Mouse (Mus musculus): ENCODE results near the gene Tanc1. TPM values are rescaled to one million over a fixed set of nuclear protein-coding genes. Genes with fewer than 3 reads are reported as not detected.

Tanc1 gene
- total RNA-seq, 2 experiments from 2014 or later: 12.5 to 13.1 TPM

DNA sequence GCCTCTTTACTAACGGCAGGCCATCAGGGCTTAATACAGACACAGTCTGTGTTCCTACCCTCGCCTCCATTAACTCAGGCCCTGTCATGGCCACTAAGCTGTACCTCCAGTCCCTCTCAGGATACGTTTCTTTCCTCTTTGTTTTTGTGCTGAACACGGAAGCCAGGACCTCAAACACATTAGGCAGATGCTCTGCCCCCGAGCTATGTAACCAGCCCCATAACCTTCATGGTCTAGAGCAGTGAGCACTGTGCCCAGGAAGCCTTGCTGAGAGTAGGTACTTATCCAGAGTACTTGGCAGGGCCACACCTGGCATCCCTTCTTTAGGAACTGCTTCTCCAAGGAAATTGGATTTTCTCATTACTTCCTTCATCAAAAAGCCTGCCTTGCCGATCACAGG is 125.5 kb downstream of the Tanc1 start:
- intact Hi-C loops (cut with DNase I): loop anchor here (5.0 kb wide), 1 partner anchor 125 kb away; the partner anchor contains the start of gene Tanc1

GRCm38 (mm10) chr2:59738356-59738755 is 126.5 kb downstream of the Tanc1 start:
- intact Hi-C loops (cut with DNase I): loop anchor here (5.0 kb wide), 1 partner anchor 126 kb away; the partner anchor contains the start of gene Tanc1
- no peak for DNase-seq (ENCODE audit: extremely low spot score in 1 of 2, low spot score in 2 of 2)

More for the DNA sequence above, 125.5 kb downstream of the Tanc1 start:
- DNase-seq (ENCODE audit: extremely low spot score in 1 of 2, low spot score in 2 of 2): no peak

GRCm38 (mm10) chr2:59739036-59739435 is 127.2 kb downstream of the Tanc1 start:
- no peak for DNase-seq (ENCODE audit: extremely low spot score in 1 of 2, low spot score in 2 of 2)
- intact Hi-C loops (cut with DNase I): loop anchor here (5.0 kb wide), 1 partner anchor 127 kb away; the partner anchor contains the start of gene Tanc1

- no peak for DNase-seq (ENCODE audit: extremely low spot score in 1 of 2, low spot score in 2 of 2)
- intact Hi-C loops (cut with DNase I): no loop called here
These were observed 130.8 kb downstream of the Tanc1 start for GRCm38 (mm10) chr2:59742500-59743116.

DNA sequence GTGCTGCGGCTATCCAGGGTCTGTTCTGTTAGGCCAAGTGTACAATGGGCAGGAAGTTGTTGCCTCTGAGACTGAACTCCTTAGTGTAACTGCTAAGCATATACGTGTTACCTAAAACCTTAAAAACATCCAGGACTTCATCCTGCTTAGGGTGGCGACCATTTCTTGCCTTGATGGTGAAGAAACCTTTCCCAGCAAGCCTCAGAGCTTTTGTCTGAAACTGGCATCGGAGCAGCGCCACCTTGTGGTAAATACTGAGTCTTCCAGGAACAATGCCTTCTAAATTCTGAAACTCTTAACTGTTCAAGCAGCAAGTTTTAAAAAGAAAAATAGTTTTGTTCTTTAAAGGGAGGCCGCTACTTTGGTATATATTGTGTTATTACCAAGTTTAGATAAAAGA is 133.6 kb downstream of the Tanc1 start:
- intact Hi-C loops (cut with DNase I): loop anchor here (2.0 kb wide), 1 partner anchor 205 kb away; no protein-coding TSS in a partner anchor
- peak; percentile 52 to 63 for DNase-seq (ENCODE audit: extremely low spot score in 1 of 2, low spot score in 2 of 2)

- DNase-seq (ENCODE audit: extremely low spot score in 1 of 2, low spot score in 2 of 2): peak in 1 of 2 experiments; percentile 47
- intact Hi-C loops (cut with DNase I): no loop called here
These were observed 134.2 kb downstream of the Tanc1 start for GRCm38 (mm10) chr2:59746070-59746469.

GRCm38 (mm10) chr2:59747757-59748156 is 135.9 kb downstream of the Tanc1 start:
- no peak for DNase-seq (ENCODE audit: extremely low spot score in 1 of 2, low spot score in 2 of 2)
- intact Hi-C loops (cut with DNase I): no loop called here

DNA sequence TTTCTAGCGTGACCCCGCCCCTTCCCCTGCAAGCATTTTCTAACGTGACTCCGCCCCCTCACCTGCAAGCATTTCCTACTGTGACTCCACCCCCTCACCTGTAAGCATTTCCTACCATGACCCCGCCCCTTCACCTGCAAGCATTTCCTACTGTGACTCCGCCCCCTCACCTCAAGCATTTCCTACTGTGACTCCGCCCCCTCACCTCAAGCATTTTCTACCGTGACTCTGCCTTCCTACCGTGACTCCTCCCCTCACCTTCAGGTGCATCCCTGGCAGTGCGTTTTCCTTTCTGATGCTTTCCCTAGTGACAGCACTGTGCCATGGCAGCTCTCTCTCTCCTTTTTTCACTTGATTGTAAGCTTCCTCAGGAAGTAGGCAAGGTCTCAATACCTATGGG is 137.5 kb downstream of the Tanc1 start:
- no peak for DNase-seq (ENCODE audit: extremely low spot score in 1 of 2, low spot score in 2 of 2)
- intact Hi-C loops (cut with DNase I): no loop called here

GRCm38 (mm10) chr2:59751172-59751571 is 139.3 kb downstream of the Tanc1 start:
- no peak for DNase-seq (ENCODE audit: extremely low spot score in 1 of 2, low spot score in 2 of 2)
- intact Hi-C loops (cut with DNase I): loop anchor here (10.0 kb wide), 1 partner anchor 454 kb away; the partner anchor contains the start of genes Baz2b and March7

DNA sequence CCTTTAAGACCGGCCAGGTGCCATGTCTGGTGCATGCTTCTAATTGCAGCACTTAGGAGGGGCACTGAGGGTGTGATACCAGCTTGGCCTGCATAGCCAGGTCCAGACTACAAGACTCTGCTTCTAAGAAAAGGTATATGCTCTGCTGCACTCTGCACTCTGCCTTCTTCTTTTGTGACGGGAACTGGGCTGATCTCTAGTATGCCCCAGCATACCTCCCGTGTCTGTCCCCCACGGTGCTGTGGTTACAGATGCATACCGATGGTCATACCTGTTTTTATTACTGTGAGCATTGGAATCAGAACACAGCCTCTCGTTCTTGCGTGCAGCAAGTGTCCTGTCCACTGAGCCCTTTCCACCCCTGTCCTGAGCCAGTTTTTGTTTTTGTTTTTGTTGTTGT is 140.3 kb downstream of the Tanc1 start:
- intact Hi-C loops (cut with DNase I): loop anchor here (10.0 kb wide), 1 partner anchor 453 kb away; the partner anchor contains the start of genes Baz2b and March7

GRCm38 (mm10) chr2:59752766-59753165 is 140.9 kb downstream of the Tanc1 start:
- no peak for DNase-seq (ENCODE audit: extremely low spot score in 1 of 2, low spot score in 2 of 2)
- intact Hi-C loops (cut with DNase I): loop anchor here (10.0 kb wide), 1 partner anchor 452 kb away; the partner anchor contains the start of genes Baz2b and March7

More for the DNA sequence above, 140.3 kb downstream of the Tanc1 start:
- DNase-seq (ENCODE audit: extremely low spot score in 1 of 2, low spot score in 2 of 2): no peak

DNA sequence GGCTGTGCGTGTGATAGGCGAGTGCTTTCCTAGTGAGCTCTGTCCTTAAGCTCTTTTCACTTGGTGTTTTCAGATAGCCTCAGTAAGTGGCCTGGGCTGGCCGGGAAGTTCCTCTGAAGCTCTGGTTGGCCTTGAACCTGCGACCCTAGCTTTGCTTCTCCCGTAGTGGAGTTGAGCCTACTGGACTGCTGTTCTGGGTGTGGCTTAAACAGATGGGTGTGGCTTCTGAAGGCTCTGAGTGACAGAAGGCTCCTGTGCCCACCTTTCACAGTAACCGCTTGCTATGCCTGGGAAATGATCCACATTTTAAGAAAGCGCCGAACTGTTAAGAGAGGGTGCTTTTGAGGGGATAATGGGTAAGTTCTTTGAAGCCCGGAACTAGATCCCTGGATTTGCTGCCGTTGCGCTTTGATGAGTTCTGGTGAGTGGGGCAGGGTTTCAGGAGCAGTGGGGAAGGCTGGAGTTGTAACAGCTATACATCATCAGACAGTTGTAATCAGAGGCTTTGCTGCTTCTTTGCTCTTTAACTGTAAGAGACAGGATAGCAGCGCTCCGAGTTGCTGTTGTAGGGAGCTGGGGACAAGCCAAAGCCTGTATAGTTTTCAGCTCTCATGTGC is 144.4 kb downstream of the Tanc1 start:
- intact Hi-C loops (cut with DNase I): loop anchor here (10.0 kb wide), 1 partner anchor 449 kb away; the partner anchor contains the start of genes Baz2b and March7
- DNase-seq (ENCODE audit: extremely low spot score in 1 of 2, low spot score in 2 of 2): no peak

DNA sequence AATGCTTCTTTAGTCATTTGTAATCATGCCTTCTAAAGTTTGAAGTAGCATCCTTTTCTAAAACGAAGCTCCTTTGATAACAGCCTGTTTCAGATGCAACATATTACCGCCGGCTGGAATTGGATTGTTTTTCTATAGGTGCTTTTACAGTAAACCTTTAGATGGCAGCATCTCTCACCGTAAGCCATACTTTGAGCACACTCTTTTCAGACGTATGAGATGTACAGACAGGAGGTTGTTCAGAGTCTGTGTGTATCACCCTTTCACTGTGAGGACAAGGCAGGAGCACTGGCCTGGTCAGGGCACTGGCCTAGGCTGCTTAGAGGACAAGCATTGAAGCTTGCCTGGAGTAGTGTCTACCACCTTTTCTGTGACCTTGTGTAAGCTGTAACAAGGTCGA is 145.2 kb downstream of the Tanc1 start:
- peak in 1 of 2 experiments; percentile 17 for DNase-seq (ENCODE audit: extremely low spot score in 1 of 2, low spot score in 2 of 2)

DNA sequence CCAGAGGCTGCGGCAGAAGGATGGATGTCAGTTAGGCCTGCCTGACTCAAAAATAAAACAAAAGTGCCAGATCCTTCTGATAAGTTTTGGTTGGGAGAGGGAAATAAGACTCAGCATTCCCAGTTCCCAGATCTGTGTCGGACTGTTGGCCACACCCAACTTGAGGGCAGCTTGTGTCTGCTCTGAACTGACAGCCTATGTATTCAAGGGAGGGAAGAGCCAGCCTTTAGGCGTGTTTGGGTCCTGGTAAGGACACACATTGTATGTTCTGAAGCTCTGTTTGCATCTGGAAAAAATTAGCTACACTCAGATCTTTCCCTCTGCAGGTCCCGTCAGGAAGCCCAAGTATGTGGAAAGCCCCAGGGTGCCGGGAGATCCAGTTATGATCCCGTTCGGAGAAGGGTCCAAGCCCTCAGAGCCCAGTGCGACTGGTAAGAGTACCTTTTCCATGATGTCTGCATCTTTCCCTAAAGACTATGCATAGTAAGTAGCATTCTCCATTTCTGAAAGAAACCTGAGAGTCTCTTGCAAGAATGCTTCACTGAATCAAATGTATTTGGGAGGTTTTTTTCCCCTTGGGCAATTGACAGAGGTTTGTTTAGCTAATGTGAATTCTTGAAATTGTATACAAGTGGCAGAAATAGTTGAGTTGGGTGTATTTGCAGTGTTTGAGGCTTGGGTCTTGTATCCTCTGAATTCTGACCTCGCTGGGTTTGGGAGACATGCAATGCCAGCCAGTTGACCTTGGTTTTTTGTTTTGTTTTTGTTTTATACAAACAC is 146.5 kb downstream of the Tanc1 start:
- DNase-seq (ENCODE audit: extremely low spot score in 1 of 2, low spot score in 2 of 2): no peak
- intact Hi-C loops (cut with DNase I): loop anchor here (10.0 kb wide), 1 partner anchor 446 kb away; the partner anchor contains the start of genes Baz2b and March7

More for the DNA sequence above, 145.2 kb downstream of the Tanc1 start:
- intact Hi-C loops (cut with DNase I): loop anchor here (10.0 kb wide), 1 partner anchor 448 kb away; the partner anchor contains the start of genes Baz2b and March7

- intact Hi-C loops (cut with DNase I): no loop called here
These were observed 148.9 kb downstream of the Tanc1 start for GRCm38 (mm10) chr2:59760731-59761130.

GRCm38 (mm10) chr2:59761183-59761582 is 149.3 kb downstream of the Tanc1 start:
- intact Hi-C loops (cut with DNase I): no loop called here
- no peak for DNase-seq (ENCODE audit: extremely low spot score in 1 of 2, low spot score in 2 of 2)

More at GRCm38 (mm10) chr2:59760731-59761130, 148.9 kb downstream of the Tanc1 start:
- no peak for DNase-seq (ENCODE audit: extremely low spot score in 1 of 2, low spot score in 2 of 2)

- intact Hi-C loops (cut with DNase I): no loop called here
- no peak for DNase-seq (ENCODE audit: extremely low spot score in 1 of 2, low spot score in 2 of 2)
These were observed 150.4 kb downstream of the Tanc1 start for GRCm38 (mm10) chr2:59762277-59762676.

DNA sequence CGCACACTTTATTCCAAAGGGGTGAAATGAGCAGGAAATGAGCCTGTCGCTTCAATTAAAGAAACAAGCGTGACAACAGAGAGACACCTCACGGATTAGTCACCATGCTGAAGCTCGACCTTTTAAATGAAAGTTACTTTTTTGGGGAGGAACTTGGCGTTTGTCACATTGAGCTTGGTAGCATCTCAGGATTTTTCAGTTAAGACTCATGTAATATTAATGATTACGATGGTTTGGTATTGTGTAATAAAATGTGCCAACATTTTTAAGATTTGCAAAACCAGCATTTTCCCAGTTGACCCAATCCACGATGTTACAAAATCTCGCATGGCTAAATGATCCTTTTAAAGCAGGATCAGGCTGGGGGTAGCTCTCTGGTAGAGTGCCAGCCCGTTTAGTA is 153.8 kb downstream of the Tanc1 start:
- no peak for DNase-seq (ENCODE audit: extremely low spot score in 1 of 2, low spot score in 2 of 2)
- intact Hi-C loops (cut with DNase I): no loop called here

GRCm38 (mm10) chr2:59767893-59768292 is 156.1 kb downstream of the Tanc1 start:
- intact Hi-C loops (cut with DNase I): no loop called here

More at GRCm38 (mm10) chr2:59767893-59768292, 156.1 kb downstream of the Tanc1 start:
- DNase-seq (ENCODE audit: extremely low spot score in 1 of 2, low spot score in 2 of 2): no peak

All from left cerebral cortex, postnatal 10 days (tissue).